Mouse (Mus musculus) embryonic facial prominence, embryonic 12.5 days (tissue): ENCODE measurements around the gene Plscr4. TPM values are rescaled to one million over a fixed set of nuclear protein-coding genes. Genes with fewer than 3 reads are reported as not detected.

Experiments
- ATAC-seq: fragments of 200-750 bp; cut with Nextera tagmentation; 2 replicates; pipeline ENCODE4 v1.8.0; 2017; ENCODE audit not compliant: insufficient number of reproducible peaks, insufficient read depth, low FRiP score, low TSS enrichment
- H3K27ac ChIP-seq: fragments of 300-500 bp; sonication (generic); 2 replicates; pipeline ENCODE4 v1.5.1; 2016; ENCODE audit warnings: mild to moderate bottlenecking
- H3K27me3 ChIP-seq: fragments of 300-500 bp; sonication (generic); 2 replicates; pipeline ENCODE4 v1.6.1; 2016; ENCODE audit warnings: mild to moderate bottlenecking, moderate library complexity
- H3K36me3 ChIP-seq: fragments of 300-500 bp; sonication (generic); 2 replicates; pipeline ENCODE4 v1.6.1; 2016; ENCODE audit warnings: mild to moderate bottlenecking
- H3K4me1 ChIP-seq: fragments of 300-500 bp; sonication (generic); 2 replicates; pipeline ENCODE4 v1.6.1; 2016
- H3K4me2 ChIP-seq: fragments of 300-500 bp; sonication (generic); replicated peaks from 2 replicates; pipeline ENCODE4 v1.6.1; 2016; ENCODE audit warnings: mild to moderate bottlenecking, moderate library complexity
- H3K4me3 ChIP-seq: fragments of 300-500 bp; sonication (generic); 2 replicates; pipeline ENCODE4 v1.5.1; 2016; ENCODE audit warnings: mild to moderate bottlenecking
- H3K9ac ChIP-seq: fragments of 300-500 bp; sonication (generic); 2 replicates; pipeline ENCODE4 v1.6.1; 2016; ENCODE audit warnings: mild to moderate bottlenecking, moderate library complexity
- H3K9me3 ChIP-seq: fragments of 300-500 bp; sonication (generic); 2 replicates; pipeline ENCODE4 v1.6.1; 2016; ENCODE audit warnings: mild to moderate bottlenecking, moderate library complexity
- WGBS: fragments of 180-500 bp; shearing (Covaris S2); methylation state at CpG from one replicate; pipeline ENCODE4 v1.1.7; 2016; 5-methylcytosine and 5-hydroxymethylcytosine counted together
- polyA plus RNA-seq: library from polyadenylated mRNA; unstranded; fragments of >200 nt; fragmentation: Nextera tagmentation; extraction: Ambion mirVana; gene quantifications from 2 replicates; pipeline ENCODE4 v1.2.1, GENCODE M21; 2016

The Plscr4 gene
- 3.2 and 3.9 TPM in 2 replicates for polyA plus RNA-seq

DNA sequence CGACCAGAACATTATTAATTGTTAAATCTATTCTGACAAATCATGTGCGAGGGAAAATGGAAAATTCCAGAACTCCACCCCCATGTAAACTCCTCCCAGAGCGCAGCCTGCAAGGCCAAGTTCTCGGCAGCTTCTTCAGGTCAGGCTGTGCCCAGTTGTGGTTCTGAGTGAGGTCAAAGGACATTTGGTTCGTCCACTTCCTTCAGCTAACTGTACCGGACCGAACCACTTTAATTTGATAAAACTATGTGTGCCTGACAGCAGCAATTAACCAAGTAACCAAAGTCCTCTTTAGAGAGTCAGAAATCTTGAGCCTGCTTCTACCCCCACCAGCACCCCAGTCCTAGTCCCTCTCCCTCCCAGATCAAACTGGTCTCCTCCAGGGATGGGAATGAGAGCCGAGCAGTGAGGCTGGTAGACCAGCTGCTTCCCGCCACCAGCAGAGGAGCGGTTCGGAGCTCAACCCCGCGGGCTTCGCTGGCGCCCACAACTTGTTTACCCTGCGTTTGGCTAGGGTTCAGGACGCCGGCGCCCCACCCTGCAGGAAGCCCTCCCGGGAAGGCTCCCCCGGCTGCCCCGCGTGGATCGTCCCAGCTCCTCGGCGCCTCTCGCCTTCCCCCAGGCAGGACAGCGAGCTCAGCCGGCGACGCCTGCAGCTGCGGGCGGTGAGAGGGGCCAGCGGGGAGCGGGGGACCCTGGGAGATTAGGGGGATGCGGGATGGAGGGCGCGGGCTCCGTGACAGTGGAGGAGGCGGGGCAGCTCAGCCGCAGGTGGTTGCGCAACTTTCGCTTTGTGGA, at the start of gene Plscr4:
Gene Plscr4 (plus strand): TSS at position 113 of the 798 bp plus-strand sequence.
- Histone ChIP-seq H3K9ac (peak within 1 kb of the TSS; percentile 79), H3K4me1 (no peaks in the 10 kb centered on the region), H3K27me3 (no peaks in the 10 kb centered on the region), H3K4me3 (peak within 1 kb of the TSS; percentile 65), H3K36me3 (no peaks in the 10 kb centered on the region), H3K9me3 (no peaks in the 10 kb centered on the region), H3K27ac (no peak within 1 kb of the TSS), H3K4me2 (peak within 1 kb of the TSS; percentile 86)
- peak; percentile 90 for ATAC-seq
- 10% methylated on average over 43 of the region's 43 CpGs for WGBS

DNA sequence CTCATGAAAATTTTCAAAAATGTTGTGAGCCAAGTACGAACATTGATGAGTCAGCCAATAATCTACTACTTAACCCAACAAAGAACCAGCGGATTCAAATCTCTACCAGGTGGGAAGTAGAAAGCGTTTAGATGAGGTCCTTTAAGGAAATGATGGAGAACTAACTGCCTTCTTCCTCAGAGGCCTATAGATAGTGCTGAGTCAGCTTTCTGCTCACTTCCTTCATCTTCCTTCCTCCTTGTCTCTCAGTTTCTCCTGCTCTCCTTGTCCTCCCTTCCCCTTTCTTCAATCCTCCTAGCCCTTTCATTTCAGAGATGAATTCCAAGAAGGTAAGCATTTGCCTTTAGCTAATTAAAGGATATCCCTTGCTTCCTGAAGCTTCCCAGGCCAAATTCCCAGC, 46.9 kb upstream of the Plscr4 start:
- Histone ChIP-seq H3K4me3 (no peak overlapping the region), H3K9me3 (no peaks in the 10 kb centered on the region), H3K27me3 (no peaks in the 10 kb centered on the region), H3K4me1 (peaks cover 7% of the 10 kb centered on the region; the same call in 1 of the 2 replicates), H3K27ac (no peak overlapping the region), H3K4me2 (no peak overlapping the region), H3K36me3 (no peaks in the 10 kb centered on the region), H3K9ac (no peak overlapping the region)
- 88% methylated on average over 3 of the region's 3 CpGs for WGBS
- no peak for ATAC-seq

DNA sequence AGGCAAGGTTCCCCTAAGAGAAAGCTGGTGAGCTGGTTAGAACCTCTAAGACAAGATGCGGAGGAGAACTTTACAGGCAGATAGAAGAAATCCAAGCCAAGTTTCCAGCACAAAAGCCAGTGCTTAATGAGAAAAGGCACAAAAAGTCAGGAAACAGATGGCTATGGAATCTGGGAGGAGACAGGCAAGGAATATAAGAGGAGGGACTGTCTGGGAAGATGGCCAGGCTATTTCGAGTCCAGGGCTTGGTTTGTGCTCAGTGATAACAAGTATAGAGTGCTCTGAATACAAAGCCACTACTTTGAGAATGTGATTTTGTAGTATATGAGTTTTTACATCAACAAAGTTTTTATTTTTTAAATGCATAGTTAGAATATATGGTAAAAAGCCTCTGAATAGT, 45.1 kb upstream of the Plscr4 start:
- Histone ChIP-seq H3K4me3 (no peak overlapping the region), H3K4me1 (peaks cover 7% of the 10 kb centered on the region; the same call in 1 of the 2 replicates), H3K9ac (no peak overlapping the region), H3K36me3 (no peaks in the 10 kb centered on the region), H3K9me3 (no peaks in the 10 kb centered on the region), H3K27me3 (no peaks in the 10 kb centered on the region), H3K27ac (no peak overlapping the region), H3K4me2 (no peak overlapping the region)
- 83% methylated on average over 2 of the region's 2 CpGs for WGBS
- no peak for ATAC-seq

DNA sequence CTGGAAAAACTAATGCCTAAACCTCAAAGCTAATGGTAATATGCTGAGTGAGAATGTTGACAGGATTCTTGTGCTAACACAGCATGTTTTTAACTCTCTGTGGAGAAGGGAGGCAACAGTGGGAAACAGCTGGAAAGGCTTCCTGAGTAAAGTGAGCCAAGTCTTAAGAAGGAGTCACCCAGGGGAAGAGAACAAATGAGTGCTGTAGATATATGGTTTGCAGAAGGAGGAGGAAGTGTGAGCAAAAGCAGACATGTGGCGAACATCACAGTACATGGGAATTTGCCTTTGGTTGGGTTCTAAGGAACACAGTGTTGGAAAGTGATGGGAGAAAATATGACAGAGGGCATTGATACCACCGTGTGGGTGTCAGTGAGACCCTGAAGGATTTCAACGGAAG, 43.5 kb upstream of the Plscr4 start:
- H3K4me3 ChIP-seq = no peak overlapping the region
- H3K27me3 ChIP-seq = no peaks in the 10 kb centered on the region
- no peak overlapping the region for H3K4me2 ChIP-seq
- no peak for ATAC-seq
- H3K36me3 ChIP-seq = no peaks in the 10 kb centered on the region
- peaks cover 7% of the 10 kb centered on the region; the same call in 1 of the 2 replicates for H3K4me1 ChIP-seq
- no peaks in the 10 kb centered on the region for H3K9me3 ChIP-seq
- H3K27ac ChIP-seq = no peak overlapping the region
- WGBS = 63% methylated on average over 3 of the region's 3 CpGs
- H3K9ac ChIP-seq = no peak overlapping the region

DNA sequence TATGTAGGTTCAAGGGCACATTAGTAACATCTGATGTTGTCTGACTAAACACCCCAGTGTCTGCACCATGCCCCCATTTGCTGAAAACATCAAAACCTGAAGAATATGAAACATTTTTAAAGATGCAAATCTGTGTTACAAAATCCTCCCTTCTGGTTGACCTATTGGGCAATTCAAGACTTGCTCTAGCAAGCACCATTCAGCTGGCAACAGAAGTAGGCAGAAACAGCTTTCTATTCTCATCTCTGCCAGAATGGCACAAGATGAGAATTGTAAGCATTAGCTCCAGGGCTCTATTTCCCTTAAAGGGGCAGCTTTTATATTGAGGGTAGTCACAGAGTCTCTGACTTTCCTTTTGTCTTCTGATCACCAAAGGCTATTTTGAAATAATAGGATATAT, 19.4 kb upstream of the Plscr4 start:
- H3K4me1 ChIP-seq = no peaks in the 10 kb centered on the region
- no peaks in the 10 kb centered on the region for H3K27me3 ChIP-seq
- ATAC-seq = no peak
- H3K9ac ChIP-seq = no peak overlapping the region
- H3K9me3 ChIP-seq = no peaks in the 10 kb centered on the region
- no peak overlapping the region for H3K27ac ChIP-seq
- H3K4me2 ChIP-seq = no peak overlapping the region
- H3K36me3 ChIP-seq = no peaks in the 10 kb centered on the region
- no peak overlapping the region for H3K4me3 ChIP-seq

DNA sequence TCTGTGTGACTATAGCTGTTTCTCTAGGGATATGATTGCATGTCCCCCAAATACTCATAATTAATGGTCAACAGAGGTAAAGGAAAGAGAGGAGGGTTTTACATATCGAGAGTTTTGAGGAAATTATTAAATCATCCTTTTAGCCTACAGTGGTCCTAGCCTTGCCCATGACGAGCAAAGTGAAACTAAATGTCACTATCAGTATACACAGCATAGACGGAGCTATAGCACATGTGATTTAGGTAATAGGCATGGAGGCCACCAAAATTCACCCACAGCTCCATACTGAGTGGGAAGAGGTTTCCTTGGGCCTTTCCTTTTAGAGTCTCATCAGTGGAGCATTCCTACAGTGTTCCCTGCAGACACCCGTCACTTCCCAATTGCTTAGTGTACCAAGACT, 15.7 kb upstream of the Plscr4 start:
- no peak overlapping the region for H3K4me2 ChIP-seq
- ATAC-seq = no peak

DNA sequence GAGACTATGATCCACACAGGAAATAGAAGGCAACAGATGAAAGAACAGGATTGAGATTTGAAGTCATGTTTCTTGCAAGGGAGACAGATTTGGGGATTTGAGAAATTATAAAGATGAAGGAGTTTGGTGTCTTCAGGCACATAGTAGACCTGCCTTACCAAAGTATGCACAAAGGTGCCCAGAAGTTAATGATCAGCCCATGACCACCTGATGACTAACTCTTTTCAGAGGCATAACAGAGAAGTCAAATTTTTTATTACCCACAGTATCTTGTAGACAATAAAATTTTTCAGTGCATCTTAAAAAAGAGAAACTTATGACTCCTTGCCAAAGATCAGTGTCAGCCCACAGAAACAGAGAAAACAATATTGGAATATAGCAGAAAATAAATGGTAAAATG, 12.6 kb upstream of the Plscr4 start:
- ATAC-seq = no peak
- no peak overlapping the region for H3K9ac ChIP-seq
- H3K9me3 ChIP-seq = no peaks in the 10 kb centered on the region
- H3K4me2 ChIP-seq = no peak overlapping the region
- H3K4me3 ChIP-seq = no peak overlapping the region
- no peaks in the 10 kb centered on the region for H3K27me3 ChIP-seq
- no peak overlapping the region for H3K27ac ChIP-seq
- H3K36me3 ChIP-seq = no peaks in the 10 kb centered on the region
- H3K4me1 ChIP-seq = no peaks in the 10 kb centered on the region

More for the DNA sequence above, 15.7 kb upstream of the Plscr4 start:
- Histone ChIP-seq H3K27ac (no peak overlapping the region), H3K36me3 (no peaks in the 10 kb centered on the region), H3K27me3 (no peaks in the 10 kb centered on the region), H3K9me3 (no peaks in the 10 kb centered on the region), H3K9ac (no peak overlapping the region), H3K4me3 (no peak overlapping the region), H3K4me1 (no peaks in the 10 kb centered on the region)
- 82% methylated on average over 4 of the region's 4 CpGs for WGBS

DNA sequence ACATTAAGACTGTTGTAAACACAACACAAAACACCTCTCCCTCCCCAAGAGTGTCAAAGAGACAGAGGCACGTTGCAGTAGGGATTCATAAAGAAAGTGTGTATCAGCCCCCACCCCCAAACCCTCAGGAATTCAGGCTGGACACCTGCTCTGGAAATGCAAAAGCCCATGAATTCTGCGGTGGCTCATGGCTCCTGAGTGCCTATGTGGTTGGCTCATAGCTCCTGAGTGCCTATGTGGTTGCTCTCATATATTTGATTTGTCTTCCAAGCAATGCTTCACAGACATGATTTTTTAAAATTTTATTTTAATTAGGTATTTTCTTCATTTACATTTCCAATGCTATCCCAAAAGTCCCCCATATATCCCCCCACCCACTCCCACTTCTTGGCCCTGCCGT, 568 bp upstream of the Plscr4 start:
- Histone ChIP-seq H3K27ac (no peak overlapping the region), H3K27me3 (no peaks in the 10 kb centered on the region), H3K36me3 (no peaks in the 10 kb centered on the region), H3K4me1 (no peaks in the 10 kb centered on the region), H3K9me3 (no peaks in the 10 kb centered on the region), H3K4me3 (no peak overlapping the region), H3K4me2 (no peak overlapping the region), H3K9ac (no peak overlapping the region)
- WGBS = 81% methylated on average over 3 of the region's 3 CpGs
- no peak for ATAC-seq

DNA sequence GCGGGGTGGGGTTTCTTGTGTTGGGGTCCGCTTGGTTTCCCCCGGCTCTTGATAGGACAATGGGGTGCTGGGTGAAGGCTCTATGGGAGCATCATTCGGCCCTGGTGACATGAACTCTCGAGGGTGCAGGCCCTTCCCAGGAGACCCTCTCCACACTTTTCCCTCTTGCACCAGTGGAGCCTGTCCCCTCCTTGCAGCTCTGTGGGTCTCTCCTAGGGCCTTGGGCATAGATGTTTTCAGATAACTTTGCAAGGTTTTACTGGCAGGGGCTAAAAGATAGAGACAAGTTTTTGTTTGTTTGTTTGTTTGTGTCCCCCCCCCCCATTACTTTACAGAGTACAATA, 858 bp downstream of the Plscr4 start:
- ATAC-seq = no peak; the same call in 1 of the 2 replicates
- peak overlapping the region; percentile 86 for H3K4me2 ChIP-seq
- no peaks in the 10 kb centered on the region for H3K9me3 ChIP-seq
- H3K27me3 ChIP-seq = no peaks in the 10 kb centered on the region
- no peaks in the 10 kb centered on the region for H3K4me1 ChIP-seq
- peak overlapping the region; percentile 79 for H3K9ac ChIP-seq
- H3K4me3 ChIP-seq = peak overlapping the region; percentile 65
- 5% methylated on average over 5 of the region's 5 CpGs for WGBS
- no peaks in the 10 kb centered on the region for H3K36me3 ChIP-seq
- H3K27ac ChIP-seq = no peak overlapping the region

DNA sequence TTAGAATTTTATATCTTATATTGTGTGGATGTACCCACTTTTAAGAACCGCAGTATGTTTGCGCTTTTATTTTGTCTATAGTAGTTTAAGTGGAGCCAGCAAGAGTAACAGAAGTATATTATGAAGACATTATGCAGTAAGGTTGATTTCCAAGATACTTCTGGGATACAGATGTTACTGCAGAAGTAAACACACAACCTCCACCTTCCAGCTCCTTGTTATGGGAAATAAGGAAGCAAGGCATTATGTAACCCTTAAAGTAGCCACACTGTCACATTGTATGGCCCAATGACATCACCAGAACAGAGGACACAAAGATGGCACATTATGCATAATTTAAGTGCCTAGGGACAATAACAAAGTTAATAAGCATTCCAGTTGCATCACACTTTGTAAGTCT, 1.2 kb downstream of the Plscr4 start:
- H3K9me3 ChIP-seq = no peaks in the 10 kb centered on the region
- no peaks in the 10 kb centered on the region for H3K4me1 ChIP-seq
- no peak overlapping the region for H3K9ac ChIP-seq
- H3K27me3 ChIP-seq = no peaks in the 10 kb centered on the region
- H3K27ac ChIP-seq = no peak overlapping the region
- no peaks in the 10 kb centered on the region for H3K36me3 ChIP-seq
- H3K4me3 ChIP-seq = no peak overlapping the region
- ATAC-seq = peak; percentile 35; the same call in 1 of the 2 replicates
- 89% methylated on average over 2 of the region's 2 CpGs for WGBS
- H3K4me2 ChIP-seq = peak overlapping the region; percentile 86; the same call in 1 of the 2 replicates

DNA sequence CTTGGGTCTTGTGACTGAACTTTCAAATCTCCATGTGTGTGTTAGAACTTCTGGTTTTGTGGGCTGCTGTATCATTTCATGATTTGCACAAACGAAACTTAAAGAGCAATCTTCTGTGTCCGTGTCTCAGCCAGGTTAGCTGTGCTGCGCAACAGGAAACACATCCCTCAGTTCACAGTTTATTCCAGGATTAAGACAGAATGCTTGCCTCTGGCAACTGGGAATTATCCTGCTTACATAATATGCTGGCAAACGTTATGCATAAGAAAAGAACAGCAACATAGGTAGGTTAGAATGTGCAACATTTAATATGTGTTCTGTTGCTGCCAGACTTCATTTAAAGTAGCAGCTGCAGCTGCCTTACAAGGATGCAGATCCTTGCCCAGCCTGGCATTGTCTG, 10.6 kb downstream of the Plscr4 start:
- ATAC-seq = no peak
- 54% methylated on average over 4 of the region's 4 CpGs for WGBS
- H3K4me1 ChIP-seq = no peaks in the 10 kb centered on the region

DNA sequence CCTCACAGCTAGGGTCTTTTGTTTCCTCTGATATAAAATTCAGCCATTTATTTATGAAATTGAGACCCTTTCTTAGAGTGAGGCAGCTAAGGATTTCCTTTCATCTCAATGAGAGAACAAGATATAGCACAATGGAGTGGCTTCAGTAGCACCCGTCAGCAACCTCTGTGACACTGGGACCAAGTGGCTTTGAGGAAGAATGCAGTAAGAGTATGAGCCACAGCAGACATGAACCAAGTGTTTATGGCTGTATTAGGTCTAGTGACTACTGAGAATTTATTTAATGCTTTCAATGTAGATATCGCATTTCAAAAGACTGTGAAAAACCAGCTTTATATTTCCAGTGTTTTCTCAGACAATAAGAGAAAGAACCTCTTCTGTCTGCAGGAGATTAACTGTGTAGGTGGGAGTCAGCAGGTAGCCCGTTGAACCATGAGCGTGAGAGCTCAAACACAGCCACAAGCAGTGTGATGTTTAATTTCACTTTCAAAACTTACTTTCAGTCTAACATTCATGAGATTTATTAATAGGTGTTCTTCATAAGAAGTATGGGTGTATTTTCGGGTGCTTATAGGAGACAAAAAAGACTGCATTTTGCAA, 15.2 kb downstream of the Plscr4 start:
- Histone ChIP-seq H3K9ac (no peak overlapping the region), H3K4me1 (no peaks in the 10 kb centered on the region), H3K9me3 (no peaks in the 10 kb centered on the region), H3K27me3 (no peaks in the 10 kb centered on the region), H3K4me3 (no peak overlapping the region), H3K4me2 (no peak overlapping the region), H3K27ac (no peak overlapping the region), H3K36me3 (no peaks in the 10 kb centered on the region)
- WGBS = 73% methylated on average over 5 of the region's 5 CpGs
- no peak for ATAC-seq

More for the DNA sequence above, 10.6 kb downstream of the Plscr4 start:
- no peaks in the 10 kb centered on the region for H3K27me3 ChIP-seq
- no peak overlapping the region for H3K9ac ChIP-seq
- H3K36me3 ChIP-seq = no peaks in the 10 kb centered on the region
- H3K27ac ChIP-seq = no peak overlapping the region
- no peak overlapping the region for H3K4me3 ChIP-seq
- no peak overlapping the region for H3K4me2 ChIP-seq
- H3K9me3 ChIP-seq = no peaks in the 10 kb centered on the region
